Mouse (Mus musculus): ENCODE measurements around the gene Cfap70. TPM values are rescaled to one million over a fixed set of nuclear protein-coding genes. Genes with fewer than 3 reads are reported as not detected.
A peak's percentile ranks its signal among the peaks of the same experiment; 100 is the strongest.

Gene Cfap70
- 0.19 and 0.31 TPM in 2 replicates for polyA plus RNA-seq (2015; fragmentation: Nextera tagmentation; extraction: Ambion mirVana)

- Histone ChIP-seq H3K27me3 (no peaks in the 10 kb centered on the region), H3K4me2 (replicated peaks) (peak within 1 kb of the TSS; percentile 74), H3K9me3 (no peaks in the 10 kb centered on the region), H3K4me3 (peak within 1 kb of the TSS; percentile 42), H3K27ac (no peak within 1 kb of the TSS), H3K9ac (peak within 1 kb of the TSS; percentile 62), H3K4me1 (0 out of 2 replicates have a peak, but pooled peaks cover 4% of the 10 kb centered on the region), H3K36me3 (peaks cover 15% of the 10 kb centered on the region)
- ATAC-seq (ENCODE audit: low FRiP score, low read depth): peak; percentile 67; the same call in 1 of the 2 replicates
- WGBS: 3% methylated on average over 15 of the region's 15 CpGs
These were observed at the start of gene Cfap70 for GRCm38 (mm10) chr14:20451765-20452331. Gene Cfap70, minus strand, starts transcription at chr14:20452226.

DNA sequence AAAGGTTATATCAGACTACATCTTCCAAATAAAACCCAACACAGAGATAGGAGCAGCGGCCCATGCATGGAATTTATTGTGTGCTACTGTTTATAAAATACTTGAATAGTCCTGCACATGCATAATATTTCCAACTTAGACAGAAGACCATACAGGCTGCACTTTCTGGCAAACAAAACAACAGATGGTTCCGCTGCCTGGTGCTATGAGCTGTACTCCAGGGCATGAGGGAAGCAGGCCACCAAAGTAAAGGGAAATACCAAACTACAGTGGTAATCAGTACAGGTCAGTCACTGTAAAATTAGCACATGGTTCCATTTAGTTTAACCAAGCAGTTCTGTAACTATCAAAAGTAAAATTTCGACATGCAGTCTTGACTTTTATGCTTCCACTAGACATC lies 48.0 kb upstream of the Cfap70 start:
- no peak for ATAC-seq (ENCODE audit: low FRiP score, low read depth)
- 73% methylated on average over 3 of the region's 3 CpGs for WGBS
- Histone ChIP-seq H3K4me2 (replicated peaks) (no peak overlapping the region), H3K27ac (no peak overlapping the region), H3K9ac (no peak overlapping the region), H3K36me3 (peaks cover 30% of the 10 kb centered on the region), H3K9me3 (no peaks in the 10 kb centered on the region), H3K4me1 (no peaks in the 10 kb centered on the region), H3K4me3 (no peak overlapping the region), H3K27me3 (no peaks in the 10 kb centered on the region)

DNA sequence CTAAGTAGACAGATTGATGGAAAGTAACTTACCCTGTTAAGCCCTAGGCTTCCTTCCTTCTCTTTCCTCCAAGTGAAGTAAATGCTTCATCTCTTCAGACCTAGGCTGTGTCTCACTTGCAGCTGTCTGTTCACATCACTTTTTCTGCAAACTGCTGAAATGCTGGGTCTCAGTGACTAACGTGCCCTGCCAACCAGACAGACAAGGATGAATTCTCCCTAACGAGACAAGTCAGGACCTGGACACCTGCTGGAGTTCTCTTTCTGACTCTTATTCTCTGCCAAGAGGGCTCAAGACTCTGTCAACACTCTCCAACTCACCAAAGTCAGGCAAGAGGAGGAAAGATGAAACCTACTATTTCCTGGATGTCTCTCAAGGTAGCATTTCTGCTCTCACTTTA lies 44.6 kb upstream of the Cfap70 start, which contains the start of gene Mss51:
Gene Mss51, minus strand, starts transcription at position 299 of the 400 bp plus-strand sequence.
- no peak for ATAC-seq (ENCODE audit: low FRiP score, low read depth)
- Histone ChIP-seq H3K36me3 (peaks cover 46% of the 10 kb centered on the region), H3K9me3 (no peaks in the 10 kb centered on the region), H3K27ac (no peak within 1 kb of the TSS), H3K4me1 (no peaks in the 10 kb centered on the region), H3K4me2 (replicated peaks) (no peak within 1 kb of the TSS), H3K4me3 (no peak within 1 kb of the TSS), H3K27me3 (no peaks in the 10 kb centered on the region), H3K9ac (no peak within 1 kb of the TSS)
- WGBS: 78% methylated on average over 2 of the region's 2 CpGs

- H3K36me3 ChIP-seq: peaks cover 41% of the 10 kb centered on the region
- ATAC-seq (ENCODE audit: low FRiP score, low read depth): no peak
- no peaks in the 10 kb centered on the region for H3K4me1 ChIP-seq
- H3K4me2 ChIP-seq (replicated peaks): no peak overlapping the region
- H3K9me3 ChIP-seq: no peaks in the 10 kb centered on the region
- no peak overlapping the region for H3K9ac ChIP-seq
- no peak overlapping the region for H3K4me3 ChIP-seq
- no peak overlapping the region for H3K27ac ChIP-seq
- no peaks in the 10 kb centered on the region for H3K27me3 ChIP-seq
- WGBS: 93% methylated on average over 5 of the region's 5 CpGs
These were observed 34.0 kb upstream of the Cfap70 start for GRCm38 (mm10) chr14:20486031-20486430.

GRCm38 (mm10) chr14:20482051-20482751 lies 30.2 kb upstream of the Cfap70 start:
- WGBS: 90% methylated on average over 7 of the region's 7 CpGs
- H3K36me3 ChIP-seq: peaks cover 26% of the 10 kb centered on the region
- ATAC-seq (ENCODE audit: low FRiP score, low read depth): no peak

GRCm38 (mm10) chr14:20481211-20481610 lies 29.2 kb upstream of the Cfap70 start:
- H3K9ac ChIP-seq: no peak overlapping the region
- no peak overlapping the region for H3K4me2 ChIP-seq (replicated peaks)
- peaks cover 23% of the 10 kb centered on the region for H3K4me1 ChIP-seq
- H3K27ac ChIP-seq: no peak overlapping the region
- H3K36me3 ChIP-seq: peaks cover 20% of the 10 kb centered on the region
- no peaks in the 10 kb centered on the region for H3K9me3 ChIP-seq
- WGBS: 21% methylated on average over 5 of the region's 5 CpGs
- ATAC-seq (ENCODE audit: low FRiP score, low read depth): no peak
- no peak overlapping the region for H3K4me3 ChIP-seq
- H3K27me3 ChIP-seq: no peaks in the 10 kb centered on the region

More at GRCm38 (mm10) chr14:20482051-20482751, 30.2 kb upstream of the Cfap70 start:
- Histone ChIP-seq H3K27ac (no peak overlapping the region), H3K4me3 (no peak overlapping the region), H3K4me2 (replicated peaks) (no peak overlapping the region), H3K27me3 (no peaks in the 10 kb centered on the region), H3K4me1 (peaks cover 18% of the 10 kb centered on the region), H3K9me3 (no peaks in the 10 kb centered on the region), H3K9ac (no peak overlapping the region)

- peak overlapping the region; percentile 80 for H3K4me2 ChIP-seq (replicated peaks)
- peak overlapping the region; percentile 75 for H3K9ac ChIP-seq
- peak overlapping the region; percentile 71 for H3K4me3 ChIP-seq
- ATAC-seq (ENCODE audit: low FRiP score, low read depth): no peak
- H3K27ac ChIP-seq: no peak overlapping the region; the same call in 1 of the 2 replicates
- no peaks in the 10 kb centered on the region for H3K9me3 ChIP-seq
- no peaks in the 10 kb centered on the region for H3K27me3 ChIP-seq
- 76% methylated on average over 1 of the region's 1 CpGs for WGBS
- H3K4me1 ChIP-seq: peaks cover 23% of the 10 kb centered on the region
- peaks cover 16% of the 10 kb centered on the region for H3K36me3 ChIP-seq
These were observed 28.2 kb upstream of the Cfap70 start for GRCm38 (mm10) chr14:20480195-20480579.

GRCm38 (mm10) chr14:20479291-20480194 lies 27.5 kb upstream of the Cfap70 start, which contains the start of gene Anxa7:
Gene Anxa7, minus strand, starts transcription at chr14:20480133.
- Histone ChIP-seq H3K4me1 (peaks cover 23% of the 10 kb centered on the region), H3K4me3 (peak within 1 kb of the TSS; percentile 71), H3K27ac (peak within 1 kb of the TSS; percentile 65; the same call in 1 of the 2 replicates), H3K4me2 (replicated peaks) (peak within 1 kb of the TSS; percentile 80), H3K9me3 (no peaks in the 10 kb centered on the region), H3K9ac (peak within 1 kb of the TSS; percentile 75), H3K27me3 (no peaks in the 10 kb centered on the region), H3K36me3 (peaks cover 10% of the 10 kb centered on the region)
- ATAC-seq (ENCODE audit: low FRiP score, low read depth): peak; percentile 89
- under 1% methylated on average over 48 of the region's 48 CpGs for WGBS

DNA sequence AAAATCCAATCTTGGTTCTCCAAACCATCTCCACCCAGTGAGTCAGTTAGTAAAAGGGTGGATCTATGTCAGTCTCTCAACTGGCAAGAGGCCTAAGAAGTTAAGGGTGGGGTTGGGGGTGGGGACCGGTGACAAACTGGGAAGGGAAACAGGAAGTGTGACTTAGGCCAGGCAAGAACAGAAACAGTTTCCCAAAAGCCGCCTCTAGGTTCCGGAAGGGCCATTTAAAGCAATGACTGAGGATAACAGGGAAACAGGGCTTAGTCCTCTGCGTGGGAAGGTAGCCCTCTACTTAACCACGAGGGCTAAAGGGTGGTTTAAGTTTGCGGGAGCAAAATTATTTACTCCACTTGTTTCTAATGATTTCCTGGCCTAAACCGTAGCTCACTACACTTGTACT lies 26.8 kb upstream of the Cfap70 start:
- peak overlapping the region; percentile 71 for H3K4me3 ChIP-seq
- no peak overlapping the region for H3K27ac ChIP-seq
- 2% methylated on average over 7 of the region's 7 CpGs for WGBS
- no peaks in the 10 kb centered on the region for H3K9me3 ChIP-seq
- peaks cover 23% of the 10 kb centered on the region for H3K4me1 ChIP-seq
- H3K36me3 ChIP-seq: peaks cover 2% of the 10 kb centered on the region
- peak overlapping the region; percentile 75; the same call in 1 of the 2 replicates for H3K9ac ChIP-seq
- 0 out of 2 replicates have a peak, but pooled peaks have one; percentile 24 for ATAC-seq (ENCODE audit: low FRiP score, low read depth)
- H3K4me2 ChIP-seq (replicated peaks): peak overlapping the region; percentile 80
- H3K27me3 ChIP-seq: no peaks in the 10 kb centered on the region

GRCm38 (mm10) chr14:20478385-20478784 lies 26.4 kb upstream of the Cfap70 start:
- WGBS: 21% methylated on average over 3 of the region's 3 CpGs
- H3K4me2 ChIP-seq (replicated peaks): peak overlapping the region; percentile 80
- no peak for ATAC-seq (ENCODE audit: low FRiP score, low read depth)
- no peaks in the 10 kb centered on the region for H3K9me3 ChIP-seq
- H3K27me3 ChIP-seq: no peaks in the 10 kb centered on the region
- H3K27ac ChIP-seq: no peak overlapping the region
- peak overlapping the region; percentile 71 for H3K4me3 ChIP-seq
- no peak overlapping the region for H3K9ac ChIP-seq
- H3K36me3 ChIP-seq: no peaks in the 10 kb centered on the region
- H3K4me1 ChIP-seq: peaks cover 23% of the 10 kb centered on the region

- H3K4me1 ChIP-seq: peaks cover 23% of the 10 kb centered on the region
- no peak for ATAC-seq (ENCODE audit: low FRiP score, low read depth)
- no peak overlapping the region for H3K27ac ChIP-seq
- 0 out of 2 replicates have a peak overlapping the region, but pooled peaks have one; percentile 14 for H3K4me2 ChIP-seq (replicated peaks)
- no peaks in the 10 kb centered on the region for H3K27me3 ChIP-seq
- no peaks in the 10 kb centered on the region for H3K9me3 ChIP-seq
- H3K36me3 ChIP-seq: no peaks in the 10 kb centered on the region
- 27% methylated on average over 4 of the region's 4 CpGs for WGBS
- H3K9ac ChIP-seq: 0 out of 2 replicates have a peak overlapping the region, but pooled peaks have one; percentile 35
- H3K4me3 ChIP-seq: no peak overlapping the region
These were observed 25.4 kb upstream of the Cfap70 start for GRCm38 (mm10) chr14:20477261-20478025.

All from limb, embryonic 13.5 days (tissue).